Mouse (Mus musculus): ENCODE measurements at regions not wholly inside any gene's neighbourhood (a gene's known extent, or its start where the extent isn't known, plus 50 kb on each side); places are given as distances from the start of the nearest gene placed in this dataset.

- no peak for TF ChIP-seq POLR2A (IDR thresholded peaks at IDR 0.05; ENCODE audit: borderline replicate concordance, extremely low read depth, insufficient read depth, insufficient read length)
- Histone ChIP-seq H3K27ac (replicated peaks; ENCODE audit: low read depth, low read length) (no peak overlapping the region), H3K4me1 (ENCODE audit: control insufficient read depth, insufficient read depth, low read length) (0 out of 2 replicates have a peak, but pooled peaks cover 1% of the 10 kb centered on the region), H3K4me2 (replicated peaks; ENCODE audit: low read depth, low read length, severe bottlenecking) (no peak overlapping the region), H3K27me3 (ENCODE audit: control insufficient read depth, insufficient read depth, low read length) (no peaks in the 10 kb centered on the region), H3K9ac (ENCODE audit: low read depth, low read length, severe bottlenecking) (no peak overlapping the region), H3K9me3 (ENCODE audit: control insufficient read depth, low read length) (no peaks in the 10 kb centered on the region; the same call in 1 of the 2 replicates), H3K4me3 (replicated peaks; ENCODE audit: low read length) (no peak overlapping the region), H3K36me3 (ENCODE audit: control insufficient read depth, insufficient read depth, low read length) (no peaks in the 10 kb centered on the region)
- no peak for DNase-seq (ENCODE audit: low spot score)
- 44% methylated on average over 2 of the region's 2 CpGs for WGBS
- no peak for ATAC-seq (ENCODE audit: low FRiP score, low read depth)
Observed at GRCm38 (mm10) chr1:150160314-150160713, 60.5 kb downstream of the Ptgs2 start.

DNA sequence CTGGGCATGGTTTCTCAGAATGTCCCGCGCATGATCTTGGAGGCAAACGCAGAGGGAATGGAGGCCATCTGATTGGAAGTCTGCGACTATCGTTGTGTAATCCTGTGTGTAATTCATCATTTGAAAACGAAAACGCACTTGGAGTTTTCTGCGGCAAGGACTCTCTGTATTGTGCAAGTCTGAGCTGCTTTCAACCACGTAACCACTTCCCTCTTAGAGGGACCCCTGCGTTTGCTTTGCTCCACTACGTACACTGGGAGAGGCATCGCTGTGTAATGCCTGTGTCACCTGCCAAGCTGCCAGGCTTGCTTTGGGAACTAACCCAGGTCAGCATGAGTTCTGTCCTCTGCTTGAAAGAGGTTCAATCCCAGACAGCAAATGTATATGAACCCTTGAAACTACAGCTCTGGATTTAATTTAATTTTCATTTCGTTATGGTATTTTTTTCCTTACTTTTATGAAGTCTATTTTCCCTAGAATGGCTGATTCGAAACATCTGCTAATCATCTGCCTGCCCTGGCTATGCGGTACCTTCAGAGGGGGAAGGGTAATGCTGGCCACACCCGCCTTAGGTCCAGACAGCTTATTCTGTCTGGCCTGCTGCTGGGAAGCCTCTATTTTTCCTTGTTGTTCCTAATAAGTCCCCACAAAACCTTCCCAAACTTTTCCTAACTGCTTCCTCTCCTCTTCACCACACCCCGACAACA is 65.2 kb downstream of the Ptgs2 start:
- peak overlapping the region; percentile 44; the same call in 1 of the 2 replicates for H3K9ac ChIP-seq (ENCODE audit: low read depth, low read length, severe bottlenecking)
- peak overlapping the region; percentile 25 for H3K4me3 ChIP-seq (replicated peaks; ENCODE audit: low read length)
- WGBS: 36% methylated on average over 17 of the region's 17 CpGs
- ATAC-seq (ENCODE audit: low FRiP score, low read depth) (peak; percentile 79), DNase-seq (ENCODE audit: low spot score) (peak; percentile 61)
- H3K36me3 ChIP-seq (ENCODE audit: control insufficient read depth, insufficient read depth, low read length): no peaks in the 10 kb centered on the region
- no peaks in the 10 kb centered on the region for H3K27me3 ChIP-seq (ENCODE audit: control insufficient read depth, insufficient read depth, low read length)
- peak overlapping the region; percentile 70 for H3K27ac ChIP-seq (replicated peaks; ENCODE audit: low read depth, low read length)
- H3K4me2 ChIP-seq (replicated peaks; ENCODE audit: low read depth, low read length, severe bottlenecking): peak overlapping the region; percentile 41
- H3K9me3 ChIP-seq (ENCODE audit: control insufficient read depth, low read length): no peaks in the 10 kb centered on the region; the same call in 1 of the 2 replicates
- 0 out of 2 replicates have a peak, but pooled peaks cover 2% of the 10 kb centered on the region for H3K4me1 ChIP-seq (ENCODE audit: control insufficient read depth, insufficient read depth, low read length)
- no peak for TF ChIP-seq POLR2A (IDR thresholded peaks at IDR 0.05; ENCODE audit: borderline replicate concordance, extremely low read depth, insufficient read depth, insufficient read length)

DNA sequence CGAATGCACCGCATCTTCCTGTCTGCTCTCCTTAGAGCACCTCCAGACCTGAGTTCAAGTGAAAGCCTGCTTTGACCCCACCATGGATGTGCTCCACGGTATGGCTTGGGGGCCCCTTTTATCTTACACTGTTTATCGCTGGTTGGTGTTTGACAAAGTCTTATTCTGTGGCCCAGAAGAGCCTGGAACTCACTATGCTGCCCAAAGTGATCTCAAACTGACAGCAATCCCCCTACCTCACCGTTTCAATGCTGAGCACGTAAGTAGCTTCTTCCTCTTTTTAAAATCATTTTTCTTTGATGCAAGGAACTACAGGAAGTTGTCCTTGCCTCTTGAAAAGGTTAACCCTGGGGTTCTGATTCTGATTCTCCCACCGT is 65.8 kb downstream of the Ptgs2 start:
- DNase-seq (ENCODE audit: low spot score): no peak
- Histone ChIP-seq H3K36me3 (ENCODE audit: control insufficient read depth, insufficient read depth, low read length) (no peaks in the 10 kb centered on the region), H3K27me3 (ENCODE audit: control insufficient read depth, insufficient read depth, low read length) (no peaks in the 10 kb centered on the region), H3K4me1 (ENCODE audit: control insufficient read depth, insufficient read depth, low read length) (0 out of 2 replicates have a peak, but pooled peaks cover 2% of the 10 kb centered on the region), H3K4me3 (replicated peaks; ENCODE audit: low read length) (no peak overlapping the region), H3K4me2 (replicated peaks; ENCODE audit: low read depth, low read length, severe bottlenecking) (peak overlapping the region; percentile 41; the same call in 1 of the 2 replicates), H3K27ac (replicated peaks; ENCODE audit: low read depth, low read length) (peak overlapping the region; percentile 70; the same call in 1 of the 2 replicates), H3K9ac (ENCODE audit: low read depth, low read length, severe bottlenecking) (no peak overlapping the region), H3K9me3 (ENCODE audit: control insufficient read depth, low read length) (no peaks in the 10 kb centered on the region)
- ATAC-seq (ENCODE audit: low FRiP score, low read depth): no peak
- TF ChIP-seq POLR2A (IDR thresholded peaks at IDR 0.05; ENCODE audit: borderline replicate concordance, extremely low read depth, insufficient read depth, insufficient read length): no peak
- WGBS: 68% methylated on average over 7 of the region's 7 CpGs

DNA sequence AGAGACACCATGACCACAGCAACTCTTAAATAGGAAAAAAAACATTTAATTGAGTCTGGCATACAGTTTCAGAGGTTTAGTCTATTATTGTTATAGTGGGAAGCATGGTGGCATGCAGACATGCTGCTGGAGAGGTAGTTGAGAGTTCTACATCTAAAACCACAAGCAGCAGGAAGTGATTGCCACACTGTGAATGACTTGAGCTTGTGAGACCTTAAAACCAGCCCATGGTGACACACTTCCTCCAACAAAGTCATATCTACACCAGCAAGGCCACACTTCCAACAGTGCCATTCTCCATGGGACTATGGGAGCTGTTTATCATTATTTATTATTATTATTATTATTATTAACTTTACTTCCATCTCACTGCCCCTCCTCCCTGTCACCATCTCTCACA is 67.3 kb downstream of the Ptgs2 start:
- ATAC-seq (ENCODE audit: low FRiP score, low read depth): no peak
- DNase-seq (ENCODE audit: low spot score): no peak
- no peak for TF ChIP-seq POLR2A (IDR thresholded peaks at IDR 0.05; ENCODE audit: borderline replicate concordance, extremely low read depth, insufficient read depth, insufficient read length)
- H3K9me3 ChIP-seq (ENCODE audit: control insufficient read depth, low read length): no peaks in the 10 kb centered on the region
- 0 out of 2 replicates have a peak, but pooled peaks cover 2% of the 10 kb centered on the region for H3K4me1 ChIP-seq (ENCODE audit: control insufficient read depth, insufficient read depth, low read length)
- H3K4me2 ChIP-seq (replicated peaks; ENCODE audit: low read depth, low read length, severe bottlenecking): no peak overlapping the region
- H3K27me3 ChIP-seq (ENCODE audit: control insufficient read depth, insufficient read depth, low read length): no peaks in the 10 kb centered on the region
- H3K36me3 ChIP-seq (ENCODE audit: control insufficient read depth, insufficient read depth, low read length): no peaks in the 10 kb centered on the region
- no peak overlapping the region for H3K9ac ChIP-seq (ENCODE audit: low read depth, low read length, severe bottlenecking)
- no peak overlapping the region for H3K27ac ChIP-seq (replicated peaks; ENCODE audit: low read depth, low read length)
- no peak overlapping the region for H3K4me3 ChIP-seq (replicated peaks; ENCODE audit: low read length)

- no peak overlapping the region for H3K4me2 ChIP-seq (replicated peaks; ENCODE audit: low read depth, low read length, severe bottlenecking)
- H3K9ac ChIP-seq (ENCODE audit: low read depth, low read length, severe bottlenecking): no peak overlapping the region
- no peaks in the 10 kb centered on the region for H3K9me3 ChIP-seq (ENCODE audit: control insufficient read depth, low read length)
- H3K27ac ChIP-seq (replicated peaks; ENCODE audit: low read depth, low read length): no peak overlapping the region
- H3K4me1 ChIP-seq (ENCODE audit: control insufficient read depth, insufficient read depth, low read length): no peaks in the 10 kb centered on the region
- no peak for DNase-seq (ENCODE audit: low spot score)
- no peaks in the 10 kb centered on the region for H3K36me3 ChIP-seq (ENCODE audit: control insufficient read depth, insufficient read depth, low read length)
- no peak overlapping the region for H3K4me3 ChIP-seq (replicated peaks; ENCODE audit: low read length)
- WGBS: 74% methylated on average over 3 of the region's 3 CpGs
- H3K27me3 ChIP-seq (ENCODE audit: control insufficient read depth, insufficient read depth, low read length): no peaks in the 10 kb centered on the region
- TF ChIP-seq POLR2A (IDR thresholded peaks at IDR 0.05; ENCODE audit: borderline replicate concordance, extremely low read depth, insufficient read depth, insufficient read length): no peak
- no peak for ATAC-seq (ENCODE audit: low FRiP score, low read depth)
Observed at GRCm38 (mm10) chr1:150174204-150174603, 74.4 kb downstream of the Ptgs2 start.
